Mouse (Mus musculus): ENCODE results near the gene AC131692.1.

DNA sequence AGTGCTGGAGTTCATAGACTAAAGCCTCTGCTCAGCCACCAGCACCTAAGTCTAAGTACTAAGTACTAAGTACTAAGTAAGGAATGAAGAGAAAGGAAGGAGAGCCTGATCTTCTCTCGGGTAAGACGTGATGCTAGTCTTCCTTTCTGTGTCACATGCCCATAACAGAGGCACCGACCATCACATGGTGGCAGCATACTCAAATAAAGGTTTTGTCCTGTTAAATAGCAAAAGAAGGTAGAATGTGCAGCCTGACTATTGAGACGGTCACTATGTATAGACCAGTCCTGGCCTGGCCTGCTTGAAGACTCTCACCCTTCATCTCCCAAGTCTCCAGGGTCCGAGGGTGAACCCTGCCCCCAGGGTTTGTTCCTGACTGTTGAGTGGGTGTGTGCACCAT is 50.6 kb downstream of the AC131692.1 start:
- no peak for TF ChIP-seq POLR2A (IDR thresholded peaks at IDR 0.05; ENCODE audit: insufficient read depth, low read length)
- TF ChIP-seq CTCF (IDR thresholded peaks at IDR 0.05; ENCODE audit: low read depth, low read length) = no peak
- TF ChIP-seq EP300 (IDR thresholded peaks at IDR 0.05; ENCODE audit: insufficient read depth, low read depth, low read length) = no peak

Data from ES-Bruce4 (cell line).